8 mouse cellular contexts compared by ENCODE assay signal in the genomic region with DNA sequence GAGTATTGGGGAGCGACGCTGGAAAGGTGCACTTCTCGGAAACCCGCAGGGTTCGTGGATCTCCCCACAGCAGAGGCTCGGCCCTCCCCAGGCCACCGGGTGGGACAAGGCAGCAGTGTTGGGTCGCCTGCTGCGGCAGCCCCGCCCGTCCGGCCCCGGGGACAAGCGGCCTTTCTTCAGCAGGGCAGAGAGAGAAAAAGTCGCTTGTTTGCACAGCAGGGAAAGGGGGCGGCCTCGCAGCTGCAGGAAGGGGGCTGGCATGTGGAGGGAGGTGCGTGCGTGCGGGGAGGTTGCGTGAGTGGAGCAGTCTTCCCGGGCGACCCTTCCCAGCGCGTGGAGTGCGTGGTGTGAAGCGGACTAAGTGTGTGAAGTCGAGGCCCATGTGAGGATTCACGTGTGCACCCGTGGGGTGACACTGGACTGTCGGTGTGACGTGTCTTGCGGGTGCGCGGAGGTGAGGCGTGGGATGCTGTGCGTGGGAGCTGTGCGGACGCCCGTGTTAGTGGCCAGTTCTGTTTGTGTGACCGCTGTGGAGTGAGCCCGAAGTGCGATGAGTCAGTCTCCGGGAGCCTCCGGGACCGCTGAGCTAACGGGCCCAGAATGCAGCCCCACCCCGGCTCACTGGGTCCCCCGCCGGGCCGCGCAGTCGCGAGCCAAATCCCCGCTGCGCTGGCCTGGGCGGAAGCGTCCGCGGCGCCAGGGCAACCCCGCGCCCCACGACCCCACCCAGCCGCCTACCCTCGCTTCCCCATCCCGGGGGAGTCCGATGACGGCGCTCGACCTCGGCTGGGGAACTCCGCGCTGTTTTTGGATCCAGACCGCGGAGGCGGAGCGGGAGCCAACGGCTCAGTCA. TPM values are rescaled to one million over a fixed set of nuclear protein-coding genes. Genes with fewer than 3 reads are reported as not detected.
A peak's percentile ranks its signal among the peaks of the same experiment; 100 is the strongest.
DNase-seq lines count a peak whose midpoint lies in the region; ATAC-seq and TF ChIP-seq lines count a peak whose summit lies in the region.

No protein-coding gene starts in this region.

- H3K4me3 ChIP-seq in E14TG2a.4 (replicated peaks; ENCODE audit: low read length), result peak overlapping the region; percentile 80
- H3K4me3 ChIP-seq in embryonic facial prominence, embryonic 12.5 days, result peak overlapping the region; percentile 66
- peak overlapping the region; percentile 52 for H3K4me3 ChIP-seq in heart, embryonic 12.5 days
- peak overlapping the region; percentile 64 for H3K4me3 ChIP-seq in kidney, embryonic 14.5 days (ENCODE audit: low read length)
- H3K4me3 ChIP-seq in lung, embryonic 16.5 days (ENCODE audit: low read length), result peak overlapping the region; percentile 61
- H3K4me3 ChIP-seq in olfactory bulb, adult 2 months (ENCODE audit: insufficient read depth, low read depth, low read length), result peak overlapping the region; percentile 70

- TF ChIP-seq POLR2A in olfactory bulb, adult 2 months (IDR thresholded peaks at IDR 0.05; ENCODE audit: insufficient read depth, low read depth, low read length), result 0 out of 2 replicates have a peak, but pooled peaks have one; percentile 11

- H3K9ac ChIP-seq in embryonic facial prominence, embryonic 12.5 days, result peak overlapping the region; percentile 62
- H3K9ac ChIP-seq in heart, embryonic 12.5 days, result peak overlapping the region; percentile 68
- peak overlapping the region; percentile 67 for H3K9ac ChIP-seq in kidney, embryonic 14.5 days (ENCODE audit: low read depth, low read length)
- peak overlapping the region; percentile 74 for H3K9ac ChIP-seq in lung, embryonic 16.5 days (ENCODE audit: low read length)

- peak; percentile 36 for DNase-seq in T-cell, adult 2 months (ENCODE audit: low spot score)
- no peak for DNase-seq in spleen, postnatal 10 days (ENCODE audit: low spot score in 2 of 2)

- H3K4me2 ChIP-seq in embryonic facial prominence, embryonic 12.5 days (replicated peaks), result peak overlapping the region; percentile 97
- peak overlapping the region; percentile 82 for H3K4me2 ChIP-seq in heart, embryonic 12.5 days
- H3K4me2 ChIP-seq in kidney, embryonic 14.5 days (replicated peaks; ENCODE audit: low read depth, low read length), result peak overlapping the region; percentile 97
- H3K4me2 ChIP-seq in lung, embryonic 16.5 days (ENCODE audit: low read depth, low read length), result peak overlapping the region; percentile 80

- peaks cover 46% of the 10 kb centered on the region for H3K4me1 ChIP-seq in E14TG2a.4 (replicated peaks; ENCODE audit: low read depth, low read length)
- H3K4me1 ChIP-seq in embryonic facial prominence, embryonic 12.5 days, result peaks cover 28% of the 10 kb centered on the region
- peaks cover 30% of the 10 kb centered on the region for H3K4me1 ChIP-seq in heart, embryonic 12.5 days (replicated peaks)
- peaks cover 21% of the 10 kb centered on the region; the same call in 1 of the 2 replicates for H3K4me1 ChIP-seq in kidney, embryonic 14.5 days (ENCODE audit: control insufficient read depth, insufficient read depth, low read length)
- peaks cover 23% of the 10 kb centered on the region for H3K4me1 ChIP-seq in lung, embryonic 16.5 days (replicated peaks; ENCODE audit: control insufficient read depth, insufficient read depth, low read length)
- H3K4me1 ChIP-seq in olfactory bulb, adult 2 months (ENCODE audit: control insufficient read depth, insufficient read depth, low read length), result peaks cover 36% of the 10 kb centered on the region

- H3K27ac ChIP-seq in embryonic facial prominence, embryonic 12.5 days, result peak overlapping the region; percentile 76
- H3K27ac ChIP-seq in heart, embryonic 12.5 days (ENCODE audit: poor library complexity, severe bottlenecking), result peak overlapping the region; percentile 84
- H3K27ac ChIP-seq in kidney, embryonic 14.5 days (ENCODE audit: low read depth, low read length), result peak overlapping the region; percentile 82
- H3K27ac ChIP-seq in lung, embryonic 16.5 days (ENCODE audit: low read length), result peak overlapping the region; percentile 86
- H3K27ac ChIP-seq in olfactory bulb, adult 2 months (ENCODE audit: insufficient read depth, low read depth, low read length), result peak overlapping the region; percentile 95

- WGBS in embryonic facial prominence, embryonic 12.5 days, result 1% methylated on average over 79 of the region's 79 CpGs
- WGBS in heart, embryonic 12.5 days, result under 1% methylated on average over 79 of the region's 79 CpGs
- 1% methylated on average over 78 of the region's 79 CpGs for WGBS in kidney, embryonic 14.5 days
- WGBS in lung, embryonic 16.5 days, result 1% methylated on average over 72 of the region's 79 CpGs
- WGBS in olfactory bulb, adult 2 months, result 1% methylated on average over 79 of the region's 79 CpGs

- 0 out of 2 replicates have a peak, but pooled peaks have one; percentile 19 for ATAC-seq in embryonic facial prominence, embryonic 12.5 days (ENCODE audit: insufficient number of reproducible peaks, insufficient read depth, low FRiP score, low TSS enrichment)
- peak; percentile 58 for ATAC-seq in heart, embryonic 12.5 days (ENCODE audit: insufficient number of reproducible peaks, low FRiP score)
- peak; percentile 22; the same call in 1 of the 2 replicates for ATAC-seq in kidney, embryonic 14.5 days (ENCODE audit: low FRiP score, low TSS enrichment)
- peak; percentile 41 for ATAC-seq in lung, embryonic 16.5 days (ENCODE audit: low read depth)

- H3K27me3 ChIP-seq in E14TG2a.4 (ENCODE audit: insufficient read depth, low read length), result peaks cover 68% of the 10 kb centered on the region
- H3K27me3 ChIP-seq in embryonic facial prominence, embryonic 12.5 days, result no peaks in the 10 kb centered on the region
- H3K27me3 ChIP-seq in heart, embryonic 12.5 days (replicated peaks), result no peaks in the 10 kb centered on the region
- H3K27me3 ChIP-seq in kidney, embryonic 14.5 days (ENCODE audit: control insufficient read depth, insufficient read depth, low read length), result no peaks in the 10 kb centered on the region
- no peaks in the 10 kb centered on the region for H3K27me3 ChIP-seq in lung, embryonic 16.5 days (ENCODE audit: control insufficient read depth, insufficient read depth, low read depth, low read length)

- no peaks in the 10 kb centered on the region for H3K9me3 ChIP-seq in E14TG2a.4 (ENCODE audit: low read length)
- no peaks in the 10 kb centered on the region for H3K9me3 ChIP-seq in embryonic facial prominence, embryonic 12.5 days
- no peaks in the 10 kb centered on the region for H3K9me3 ChIP-seq in heart, embryonic 12.5 days (replicated peaks)
- no peaks in the 10 kb centered on the region for H3K9me3 ChIP-seq in kidney, embryonic 14.5 days (ENCODE audit: control insufficient read depth, low read length)
- H3K9me3 ChIP-seq in lung, embryonic 16.5 days (ENCODE audit: control insufficient read depth, low read length), result no peaks in the 10 kb centered on the region

- no peak for TF ChIP-seq CTCF in E14TG2a.4 (conservative IDR thresholded peaks at IDR 0.05; ENCODE audit: low read length)
- no peak for TF ChIP-seq CTCF in olfactory bulb, adult 2 months (IDR thresholded peaks at IDR 0.05; ENCODE audit: insufficient read depth, low read depth, low read length)

- no peaks in the 10 kb centered on the region for H3K36me3 ChIP-seq in E14TG2a.4 (ENCODE audit: insufficient read depth, low read length)
- no peaks in the 10 kb centered on the region for H3K36me3 ChIP-seq in embryonic facial prominence, embryonic 12.5 days
- H3K36me3 ChIP-seq in heart, embryonic 12.5 days, result no peaks in the 10 kb centered on the region
- H3K36me3 ChIP-seq in kidney, embryonic 14.5 days (ENCODE audit: control insufficient read depth, insufficient read depth, low read length), result no peaks in the 10 kb centered on the region
- H3K36me3 ChIP-seq in lung, embryonic 16.5 days (ENCODE audit: control insufficient read depth, insufficient read depth, low read length), result no peaks in the 10 kb centered on the region

RNA-seq across cellular contexts. Expression of gene Phldb1, which starts 1.1 kb away (rescaled TPM):
- polyA plus RNA-seq in embryonic facial prominence, embryonic 12.5 days (2016; fragmentation: Nextera tagmentation; extraction: Ambion mirVana), result 57.1 and 60.7 TPM in 2 replicates
- polyA plus RNA-seq in heart, embryonic 12.5 days (2016; fragmentation: Nextera tagmentation; extraction: Ambion mirVana), result 34.8 and 36.9 TPM in 2 replicates
- polyA plus RNA-seq in kidney, embryonic 14.5 days (2014; fragmentation: Nextera tagmentation; extraction: Ambion mirVana), result 24.9 and 28.7 TPM in 2 replicates
- polyA plus RNA-seq in lung, embryonic 16.5 days (2015; fragmentation: Nextera tagmentation; extraction: Ambion mirVana), result 26.4 and 28.1 TPM in 2 replicates
- polyA plus RNA-seq in olfactory bulb, adult 2 months (2012; ENCODE audit: insufficient read depth, insufficient read length, low replicate concordance, missing spikeins), result not detected in 2 replicates

RNA-seq across cellular contexts. Expression of gene Arcn1, which starts 33.7 kb away (rescaled TPM):
- polyA plus RNA-seq in embryonic facial prominence, embryonic 12.5 days (2016; fragmentation: Nextera tagmentation; extraction: Ambion mirVana), result 193 and 197 TPM in 2 replicates
- 151 and 160 TPM in 2 replicates for polyA plus RNA-seq in heart, embryonic 12.5 days (2016; fragmentation: Nextera tagmentation; extraction: Ambion mirVana)
- polyA plus RNA-seq in kidney, embryonic 14.5 days (2014; fragmentation: Nextera tagmentation; extraction: Ambion mirVana), result 116 and 219 TPM in 2 replicates
- 190 and 201 TPM in 2 replicates for polyA plus RNA-seq in lung, embryonic 16.5 days (2015; fragmentation: Nextera tagmentation; extraction: Ambion mirVana)
- polyA plus RNA-seq in olfactory bulb, adult 2 months (2012; ENCODE audit: insufficient read depth, insufficient read length, low replicate concordance, missing spikeins), result 192 TPM in 1 of 2 replicates, not detected in the other

RNA-seq across cellular contexts. Expression of gene Ift46, which starts 33.8 kb away (rescaled TPM):
- 151 and 153 TPM in 2 replicates for polyA plus RNA-seq in embryonic facial prominence, embryonic 12.5 days (2016; fragmentation: Nextera tagmentation; extraction: Ambion mirVana)
- polyA plus RNA-seq in heart, embryonic 12.5 days (2016; fragmentation: Nextera tagmentation; extraction: Ambion mirVana), result 63.1 and 71.9 TPM in 2 replicates
- polyA plus RNA-seq in kidney, embryonic 14.5 days (2014; fragmentation: Nextera tagmentation; extraction: Ambion mirVana), result 122 and 131 TPM in 2 replicates
- polyA plus RNA-seq in lung, embryonic 16.5 days (2015; fragmentation: Nextera tagmentation; extraction: Ambion mirVana), result 99.1 and 112 TPM in 2 replicates
- polyA plus RNA-seq in olfactory bulb, adult 2 months (2012; ENCODE audit: insufficient read depth, insufficient read length, low replicate concordance, missing spikeins), result not detected in 2 replicates

Comparison
In these comparisons a context has a peak if more than half of its experiments do, and no peak if none do; other contexts are left out.
1. RNA of gene Ift46, which starts 33.8 kb away (polyA plus RNA-seq): 151 to 153 TPM in embryonic facial prominence, embryonic 12.5 days, 122 to 131 TPM in kidney, embryonic 14.5 days, 99.1 to 112 TPM in lung, embryonic 16.5 days and 63.1 to 71.9 TPM in heart, embryonic 12.5 days; not detected in olfactory bulb, adult 2 months; every median in the first group is over 10 times any median in the second.
2. Peak in every context shown above with its lines, with median percentiles within 50 percentile points of each other: H3K4me3 ChIP-seq, ATAC-seq, H3K27ac ChIP-seq, H3K4me2 ChIP-seq and H3K9ac ChIP-seq.